Mouse (Mus musculus): Measurements from ENCODE around the gene Ttc22. TPM values are rescaled to one million over a fixed set of nuclear protein-coding genes. Genes with fewer than 3 reads are reported as not detected.

The Ttc22 gene
- polyA plus RNA-seq, 1 experiment from 2014 or later: 0.07 TPM

DNA sequence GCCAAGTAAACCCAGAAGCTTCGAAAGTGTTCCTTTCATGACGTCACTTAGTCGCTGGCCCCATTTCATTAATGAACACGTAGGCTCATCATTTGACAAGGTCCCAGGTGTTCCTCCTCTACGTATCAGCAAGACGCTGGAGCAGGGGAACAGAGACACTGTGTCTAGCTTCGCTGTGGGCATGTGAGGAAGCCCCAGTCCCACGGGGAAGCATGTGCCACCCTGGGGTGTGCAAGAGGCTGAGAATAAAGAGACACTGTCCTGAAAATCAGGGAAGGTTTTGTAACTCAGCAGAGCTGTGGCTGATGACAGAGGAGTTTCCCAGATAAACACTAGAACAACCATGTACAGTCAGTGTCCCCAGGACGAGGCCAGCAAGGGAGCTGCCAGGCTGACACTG is 25.2 kb upstream of the Ttc22 start:
- WGBS (ENCODE audit: insufficient replicate concordance): 67% methylated on average over 9 of the region's 9 CpGs
- no peak for ATAC-seq
- Histone ChIP-seq H3K27ac (no peak overlapping the region), H3K27me3 (replicated peaks) (no peaks in the 10 kb centered on the region), H3K9me3 (replicated peaks) (0 out of 2 replicates have a peak, but pooled peaks cover 5% of the 10 kb centered on the region), H3K36me3 (no peaks in the 10 kb centered on the region), H3K9ac (no peak overlapping the region), H3K4me2 (no peak overlapping the region), H3K4me3 (no peak overlapping the region), H3K4me1 (0 out of 2 replicates have a peak, but pooled peaks cover 2% of the 10 kb centered on the region)

DNA sequence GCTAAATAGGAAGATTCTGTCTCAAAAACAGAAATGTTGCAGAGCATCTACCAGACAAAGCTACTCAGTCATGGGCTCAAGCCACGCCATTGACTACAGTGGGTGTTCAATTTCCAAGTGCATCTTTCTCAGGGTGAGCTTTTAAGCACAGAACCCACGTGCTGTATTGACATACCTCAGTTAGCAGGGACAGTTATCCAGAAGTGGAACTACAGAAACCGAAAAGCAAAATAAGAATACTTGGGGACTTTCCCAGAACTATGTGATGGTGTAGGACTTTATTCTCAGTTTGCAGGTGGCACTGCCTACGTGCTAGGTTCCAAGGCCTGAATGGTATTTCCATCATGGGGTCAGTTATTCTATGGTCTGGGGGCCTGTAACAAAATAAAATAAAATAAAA is 24.5 kb upstream of the Ttc22 start:
- Histone ChIP-seq H3K27me3 (replicated peaks) (no peaks in the 10 kb centered on the region), H3K4me1 (0 out of 2 replicates have a peak, but pooled peaks cover 2% of the 10 kb centered on the region), H3K4me2 (no peak overlapping the region), H3K4me3 (no peak overlapping the region), H3K9me3 (replicated peaks) (0 out of 2 replicates have a peak, but pooled peaks cover 5% of the 10 kb centered on the region), H3K9ac (no peak overlapping the region), H3K27ac (no peak overlapping the region), H3K36me3 (no peaks in the 10 kb centered on the region)
- WGBS (ENCODE audit: insufficient replicate concordance): 62% methylated on average over 4 of the region's 4 CpGs
- no peak for ATAC-seq

DNA sequence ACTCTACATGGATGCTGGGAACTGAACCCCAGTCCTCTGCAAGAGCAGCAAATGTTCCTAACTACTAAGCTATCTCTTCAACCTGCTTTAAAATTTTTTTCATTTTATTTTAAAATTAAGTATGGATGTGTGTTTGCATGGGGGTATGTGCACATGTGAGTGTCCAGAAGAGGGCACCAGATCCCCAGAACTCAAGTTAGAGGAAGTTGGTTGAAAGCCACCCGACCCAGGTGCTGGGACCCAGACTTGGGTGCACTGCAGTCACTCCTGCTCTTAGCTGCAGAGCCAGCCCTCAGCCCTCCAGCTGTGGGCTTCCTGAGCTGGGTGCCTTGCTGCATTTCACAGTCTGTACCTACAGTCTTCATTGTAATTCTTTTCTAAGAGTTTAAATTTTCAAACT is 22.8 kb upstream of the Ttc22 start:
- Histone ChIP-seq H3K4me3 (no peak overlapping the region), H3K27ac (no peak overlapping the region), H3K4me1 (0 out of 2 replicates have a peak, but pooled peaks cover 2% of the 10 kb centered on the region), H3K4me2 (no peak overlapping the region), H3K9ac (no peak overlapping the region), H3K9me3 (replicated peaks) (0 out of 2 replicates have a peak, but pooled peaks cover 5% of the 10 kb centered on the region), H3K27me3 (replicated peaks) (no peaks in the 10 kb centered on the region), H3K36me3 (no peaks in the 10 kb centered on the region)
- ATAC-seq: no peak
- 33% methylated on average over 1 of the region's 1 CpGs for WGBS (ENCODE audit: insufficient replicate concordance)

DNA sequence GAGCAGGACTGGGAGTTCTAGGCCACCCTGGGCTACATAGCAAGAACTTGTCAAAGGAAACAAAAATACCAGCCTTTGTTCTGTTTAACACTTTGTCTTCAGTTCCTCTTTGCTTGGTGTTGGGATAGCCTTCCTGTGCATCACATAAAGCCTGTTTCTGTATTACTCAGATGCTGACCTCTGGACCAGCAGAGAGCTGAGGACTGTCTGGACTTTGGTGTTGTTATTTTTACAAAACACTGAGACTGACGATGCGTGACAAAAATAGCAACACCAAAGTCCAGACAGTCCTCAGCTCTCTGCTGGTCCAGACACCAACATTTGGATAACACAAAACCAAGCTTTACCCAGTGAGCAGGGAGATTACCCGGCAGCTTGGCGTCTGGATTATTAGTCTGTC is 21.5 kb upstream of the Ttc22 start:
- Histone ChIP-seq H3K9ac (no peak overlapping the region), H3K4me1 (0 out of 2 replicates have a peak, but pooled peaks cover 2% of the 10 kb centered on the region), H3K9me3 (replicated peaks) (0 out of 2 replicates have a peak, but pooled peaks cover 5% of the 10 kb centered on the region), H3K4me2 (no peak overlapping the region), H3K27ac (no peak overlapping the region), H3K4me3 (no peak overlapping the region), H3K27me3 (replicated peaks) (no peaks in the 10 kb centered on the region), H3K36me3 (no peaks in the 10 kb centered on the region)
- no peak for ATAC-seq
- 72% methylated on average over 4 of the region's 4 CpGs for WGBS (ENCODE audit: insufficient replicate concordance)

DNA sequence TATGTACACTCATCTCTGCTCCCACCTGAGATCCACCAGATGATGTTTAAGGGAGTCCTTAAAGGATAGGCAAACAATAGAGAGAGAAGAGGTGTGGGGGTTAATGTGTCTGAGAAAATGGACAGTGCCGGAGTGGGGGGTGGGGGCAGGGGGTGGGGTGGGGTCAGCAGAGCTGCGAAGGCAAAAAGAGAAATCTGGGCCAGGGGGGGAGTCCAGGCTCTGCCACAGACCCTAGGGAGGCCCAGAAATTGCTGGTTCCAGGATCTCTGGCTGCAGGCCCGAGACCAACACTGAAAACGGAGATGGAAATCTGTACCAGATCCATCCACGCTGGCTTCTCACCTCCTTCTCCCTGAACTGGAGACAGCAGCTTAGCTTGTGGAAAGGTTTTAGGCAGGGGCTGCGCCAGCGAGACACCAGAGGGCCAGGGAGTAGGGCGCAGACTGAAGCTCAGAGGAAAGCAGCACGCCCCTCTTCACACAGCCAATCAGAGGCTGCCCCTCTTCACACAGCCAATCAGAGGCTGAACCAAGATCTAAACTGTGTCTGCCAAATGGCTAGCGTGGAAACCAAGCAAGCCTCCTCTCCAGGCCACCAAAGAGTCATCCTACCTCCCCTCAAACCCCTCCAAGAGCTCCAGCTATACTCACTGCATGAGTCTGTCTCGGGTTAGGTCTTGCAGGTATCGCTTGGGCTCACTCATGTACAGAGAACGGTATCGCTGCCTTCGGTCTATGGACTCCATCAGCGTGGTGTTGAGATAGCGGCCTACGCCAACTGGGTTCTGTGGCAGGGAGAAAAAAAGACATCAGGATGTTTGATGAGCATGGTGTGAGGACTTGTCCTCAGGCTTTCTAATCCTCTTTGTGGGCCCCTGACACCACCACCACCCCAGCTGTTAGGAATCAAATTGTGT is 15.3 kb upstream of the Ttc22 start:
- Histone ChIP-seq H3K27ac (no peak overlapping the region), H3K4me1 (peaks cover 5% of the 10 kb centered on the region; the same call in 1 of the 2 replicates), H3K9me3 (replicated peaks) (no peaks in the 10 kb centered on the region), H3K4me3 (no peak overlapping the region), H3K36me3 (no peaks in the 10 kb centered on the region), H3K27me3 (replicated peaks) (peaks cover 8% of the 10 kb centered on the region; the same call in 1 of the 2 replicates), H3K4me2 (peak overlapping the region; percentile 45), H3K9ac (no peak overlapping the region)
- WGBS (ENCODE audit: insufficient replicate concordance): 37% methylated on average over 18 of the region's 18 CpGs
- peak; percentile 91 for ATAC-seq

DNA sequence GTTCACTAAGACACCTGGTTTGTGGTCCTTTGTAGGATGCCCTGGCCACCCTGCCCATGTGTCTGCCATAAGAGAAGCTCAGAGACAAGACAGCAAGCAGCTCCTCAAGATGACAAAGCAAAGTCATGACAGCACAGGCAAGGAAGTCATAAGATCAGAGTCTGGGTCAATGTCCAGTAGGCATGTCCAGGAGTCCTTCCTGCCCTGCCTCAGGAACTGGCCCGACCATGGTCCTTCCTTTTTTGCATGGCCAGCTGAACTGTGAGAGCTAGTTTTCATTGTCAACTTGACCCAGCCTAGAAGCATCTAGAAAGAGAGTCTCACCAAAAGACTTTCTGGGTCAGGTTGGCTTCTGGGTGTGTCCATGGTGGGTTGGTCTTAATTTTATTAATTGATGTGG is 14.3 kb upstream of the Ttc22 start:
- ATAC-seq: no peak
- peaks cover 10% of the 10 kb centered on the region; the same call in 1 of the 2 replicates for H3K27me3 ChIP-seq (replicated peaks)
- no peak overlapping the region for H3K9ac ChIP-seq
- 75% methylated on average over 1 of the region's 1 CpGs for WGBS (ENCODE audit: insufficient replicate concordance)
- no peak overlapping the region for H3K4me3 ChIP-seq
- H3K9me3 ChIP-seq (replicated peaks): no peaks in the 10 kb centered on the region
- H3K4me2 ChIP-seq: no peak overlapping the region
- H3K36me3 ChIP-seq: no peaks in the 10 kb centered on the region
- H3K4me1 ChIP-seq: peaks cover 12% of the 10 kb centered on the region
- no peak overlapping the region for H3K27ac ChIP-seq

DNA sequence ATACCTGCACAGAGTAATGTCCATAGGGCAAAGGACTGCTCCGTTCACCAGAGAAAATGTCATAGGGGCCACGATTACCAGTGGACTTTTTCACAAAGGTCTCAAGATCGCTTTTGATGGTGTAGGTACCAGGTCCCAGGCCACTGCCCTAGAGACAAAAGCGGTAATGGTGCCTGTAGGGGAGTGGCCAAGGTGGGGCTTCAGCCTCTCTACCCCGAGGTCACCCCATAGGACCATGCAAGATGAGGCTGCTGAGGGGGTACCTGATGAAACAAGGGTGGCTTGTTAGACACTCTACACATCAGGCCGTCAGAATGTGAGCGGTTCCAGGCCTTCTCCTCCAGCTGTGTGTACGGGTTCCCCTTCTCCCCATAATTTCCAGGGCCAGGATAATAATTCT is 9.1 kb upstream of the Ttc22 start:
- Histone ChIP-seq H3K27me3 (replicated peaks) (peaks cover 43% of the 10 kb centered on the region), H3K9ac (no peak overlapping the region), H3K27ac (peak overlapping the region; percentile 73), H3K4me2 (peak overlapping the region; percentile 60; the same call in 1 of the 2 replicates), H3K9me3 (replicated peaks) (no peaks in the 10 kb centered on the region), H3K4me1 (peaks cover 52% of the 10 kb centered on the region), H3K4me3 (no peak overlapping the region), H3K36me3 (no peaks in the 10 kb centered on the region)
- ATAC-seq: peak; percentile 40; the same call in 1 of the 2 replicates
- 68% methylated on average over 8 of the region's 8 CpGs for WGBS (ENCODE audit: insufficient replicate concordance)

DNA sequence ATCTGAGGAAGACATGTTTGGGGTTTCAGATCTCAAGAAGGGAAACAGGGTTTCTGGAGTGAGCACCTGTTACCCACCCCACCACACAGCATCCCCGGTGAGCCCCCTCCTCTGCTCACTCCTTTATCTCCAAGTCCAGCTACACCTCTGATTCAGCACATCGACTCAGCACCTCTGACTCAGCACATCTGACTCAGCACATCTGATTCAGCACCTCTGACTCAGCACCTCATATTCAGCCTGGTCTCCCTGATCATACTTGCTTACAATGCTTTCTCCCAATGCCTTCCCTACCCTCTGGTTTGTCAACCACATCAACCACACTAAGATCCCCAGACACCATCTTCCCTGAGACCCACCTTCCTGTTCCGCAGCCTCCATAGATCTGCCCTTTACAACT is 8.7 kb upstream of the Ttc22 start:
- Histone ChIP-seq H3K9me3 (replicated peaks) (no peaks in the 10 kb centered on the region), H3K9ac (peak overlapping the region; percentile 66), H3K36me3 (no peaks in the 10 kb centered on the region), H3K4me3 (peak overlapping the region; percentile 20; the same call in 1 of the 2 replicates), H3K27me3 (replicated peaks) (peaks cover 43% of the 10 kb centered on the region), H3K4me2 (peak overlapping the region; percentile 60), H3K27ac (peak overlapping the region; percentile 84), H3K4me1 (peaks cover 52% of the 10 kb centered on the region)
- ATAC-seq: peak; percentile 80
- 41% methylated on average over 3 of the region's 3 CpGs for WGBS (ENCODE audit: insufficient replicate concordance)

DNA sequence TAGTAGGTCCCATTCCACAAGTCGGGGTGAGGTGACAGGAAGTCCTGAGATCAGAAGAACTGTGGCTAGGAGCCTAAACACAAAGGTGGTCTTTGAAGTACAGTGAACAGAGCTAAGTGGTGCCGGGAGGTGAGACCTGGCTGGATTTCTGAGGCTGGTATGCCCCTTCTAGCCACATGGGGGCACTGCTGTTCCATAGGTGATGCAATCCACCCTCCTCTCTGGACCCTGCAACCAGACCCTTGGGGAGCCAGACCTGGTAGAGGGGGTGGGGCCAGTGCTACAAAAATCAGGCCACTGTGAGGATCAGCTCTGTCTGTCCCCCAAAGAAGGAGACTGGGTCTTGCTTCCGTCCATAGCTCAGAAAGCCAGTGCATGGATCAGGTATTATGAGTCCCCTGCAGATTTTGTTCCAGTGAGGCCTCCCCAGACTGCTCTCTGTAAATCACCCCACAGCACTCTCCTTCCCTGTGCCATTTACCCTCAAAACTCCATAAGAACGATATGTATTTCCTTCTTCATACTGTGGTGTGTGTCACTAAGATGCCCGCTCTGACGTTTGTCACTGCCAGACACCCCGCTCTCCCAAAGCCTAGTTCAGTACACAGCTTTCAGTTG is 7.9 kb upstream of the Ttc22 start:
- Histone ChIP-seq H3K4me3 (peak overlapping the region; percentile 20; the same call in 1 of the 2 replicates), H3K27ac (peak overlapping the region; percentile 84), H3K9ac (peak overlapping the region; percentile 66), H3K9me3 (replicated peaks) (no peaks in the 10 kb centered on the region), H3K36me3 (no peaks in the 10 kb centered on the region), H3K4me2 (peak overlapping the region; percentile 60), H3K27me3 (replicated peaks) (peaks cover 43% of the 10 kb centered on the region), H3K4me1 (peaks cover 52% of the 10 kb centered on the region)
- peak; percentile 57 for ATAC-seq
- 35% methylated on average over 7 of the region's 7 CpGs for WGBS (ENCODE audit: insufficient replicate concordance)

DNA sequence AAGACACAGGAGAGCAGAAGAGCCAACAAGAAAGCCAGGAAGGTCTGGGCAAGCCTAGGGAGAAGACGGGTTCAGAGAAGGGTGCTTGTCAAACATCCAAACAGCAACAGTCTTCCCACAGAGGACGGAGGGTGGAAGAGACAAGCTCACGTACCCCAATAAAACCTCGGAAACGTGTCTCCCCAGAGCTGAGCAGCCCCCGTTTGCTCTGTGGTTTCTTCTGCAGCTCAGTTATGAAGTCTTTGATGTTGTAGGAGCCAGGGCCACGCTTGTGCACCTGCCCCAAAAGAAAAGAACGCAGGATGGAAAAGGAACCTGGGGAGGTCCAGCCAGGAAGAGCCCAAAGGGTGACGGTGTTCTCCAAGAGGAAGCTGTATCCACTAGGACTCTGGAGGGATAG is 7.4 kb upstream of the Ttc22 start:
- no peak overlapping the region for H3K4me2 ChIP-seq
- peaks cover 48% of the 10 kb centered on the region for H3K27me3 ChIP-seq (replicated peaks)
- no peak overlapping the region for H3K4me3 ChIP-seq
- no peak for ATAC-seq
- H3K27ac ChIP-seq: peak overlapping the region; percentile 84; the same call in 1 of the 2 replicates
- H3K9me3 ChIP-seq (replicated peaks): no peaks in the 10 kb centered on the region
- H3K9ac ChIP-seq: peak overlapping the region; percentile 29
- no peaks in the 10 kb centered on the region for H3K36me3 ChIP-seq
- 61% methylated on average over 9 of the region's 9 CpGs for WGBS (ENCODE audit: insufficient replicate concordance)
- H3K4me1 ChIP-seq: peaks cover 52% of the 10 kb centered on the region

DNA sequence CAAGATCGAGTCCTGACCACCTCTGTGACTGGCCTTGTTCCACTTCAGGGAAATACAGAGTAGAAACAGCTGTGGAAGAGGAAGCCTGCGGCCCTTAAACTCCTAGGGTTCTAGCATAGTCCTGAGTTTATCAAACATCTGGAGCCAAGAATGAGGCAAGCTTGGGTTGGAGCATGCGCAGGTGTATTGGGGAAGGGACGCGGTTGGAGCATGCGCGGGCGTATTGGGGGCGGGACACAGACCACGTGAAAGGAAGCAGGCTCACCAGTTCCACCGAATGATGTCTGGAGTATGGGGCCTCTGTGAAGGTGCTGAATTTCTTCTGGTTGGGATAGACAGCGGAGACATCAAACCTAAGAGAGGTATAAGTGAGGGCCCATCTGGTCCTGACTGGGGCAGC is 6.6 kb upstream of the Ttc22 start:
- Histone ChIP-seq H3K4me1 (peaks cover 52% of the 10 kb centered on the region), H3K27ac (peak overlapping the region; percentile 84; the same call in 1 of the 2 replicates), H3K27me3 (replicated peaks) (peaks cover 51% of the 10 kb centered on the region), H3K4me2 (0 out of 2 replicates have a peak overlapping the region, but pooled peaks have one; percentile 6), H3K9me3 (replicated peaks) (no peaks in the 10 kb centered on the region), H3K36me3 (no peaks in the 10 kb centered on the region), H3K9ac (peak overlapping the region; percentile 29; the same call in 1 of the 2 replicates), H3K4me3 (no peak overlapping the region)
- no peak for ATAC-seq
- WGBS (ENCODE audit: insufficient replicate concordance): 66% methylated on average over 12 of the region's 12 CpGs
